Comparison of ENCODE assay signal across 8 mouse cellular contexts in the genomic region with DNA sequence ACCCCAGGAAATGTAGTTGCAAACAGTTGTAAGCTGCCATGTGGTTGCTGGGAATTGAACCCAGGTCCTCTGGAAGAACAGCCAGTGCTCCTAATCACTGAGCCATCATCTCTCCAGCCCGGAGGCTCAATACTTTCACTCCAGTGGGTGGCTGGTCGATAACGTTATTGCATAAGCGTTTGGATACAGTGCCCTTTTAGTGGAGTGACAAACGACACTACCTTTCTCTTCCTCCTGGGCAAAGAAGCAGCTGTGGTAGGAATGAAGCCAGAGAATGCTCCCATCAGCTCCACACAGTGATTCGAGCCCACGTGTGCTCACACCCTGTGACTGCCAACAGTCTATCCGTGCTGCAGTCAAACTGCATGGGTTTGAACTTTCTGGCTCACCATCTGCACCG. TPM values are rescaled to one million over a fixed set of nuclear protein-coding genes. Genes with fewer than 3 reads are reported as not detected.
DNase-seq lines count a peak whose midpoint lies in the region; ATAC-seq and TF ChIP-seq lines count a peak whose summit lies in the region.
"Had no signal": no experiment of that assay in that cellular context is flagged by ENCODE, and none has a peak within 500 bp of the region (broad histone marks: within the 10 kb centered on the region; RNA-seq: fewer than 3 reads in every experiment).

No protein-coding gene starts in this region.

- WGBS in lung, postnatal 0 days = 70% methylated on average over 9 of the region's 9 CpGs
- WGBS in forebrain, embryonic 13.5 days = 75% methylated on average over 9 of the region's 9 CpGs
- 60% methylated on average over 9 of the region's 9 CpGs for WGBS in liver, embryonic 11.5 days

- ATAC-seq in lung, postnatal 0 days = no peak
- no peak for ATAC-seq in forebrain, embryonic 13.5 days
- no peak for ATAC-seq in liver, embryonic 11.5 days (replicated peaks; ENCODE audit: low FRiP score)
- no peak for ATAC-seq in CD4-positive, CD25-positive, alpha-beta regulatory T cell, adult 4 months

- TF ChIP-seq CTCF in lung, postnatal 0 days (IDR thresholded peaks at IDR 0.05) = no peak

- peak overlapping the region; percentile 77 for H3K4me2 ChIP-seq in lung, postnatal 0 days (replicated peaks; ENCODE audit: low read depth, low read length)
- peak overlapping the region; percentile 97 for H3K4me2 ChIP-seq in forebrain, embryonic 13.5 days
- peak overlapping the region; percentile 96 for H3K4me2 ChIP-seq in liver, embryonic 11.5 days

- intact Hi-C loops in left cerebral cortex, postnatal 25 days (cut with DNase I) = no loop called here

- TF ChIP-seq EP300 in lung, postnatal 0 days (IDR thresholded peaks at IDR 0.05) = no peak

- H3K27ac ChIP-seq in lung, postnatal 0 days (ENCODE audit: low read length) = no peak overlapping the region
- H3K27ac ChIP-seq in forebrain, embryonic 13.5 days = no peak overlapping the region
- H3K27ac ChIP-seq in liver, embryonic 11.5 days (ENCODE audit: low read depth, low read length) = no peak overlapping the region

- no peak for DNase-seq in lung, postnatal 0 days (ENCODE audit: low spot score)
- no peak for DNase-seq in lung, postnatal 10 days
- no peak for DNase-seq in liver, embryonic 11.5 days (ENCODE audit: low spot score)
- no peak for DNase-seq in urinary bladder, postnatal 25 days (ENCODE audit: low spot score)
- DNase-seq in left cerebral cortex, postnatal 25 days (ENCODE audit: low spot score in 2 of 2) = no peak
- DNase-seq: kidney, adult 8-10 months had no signal

- H3K36me3 ChIP-seq in lung, postnatal 0 days (ENCODE audit: insufficient read depth, low read length) = peaks cover 16% of the 10 kb centered on the region
- peaks cover 26% of the 10 kb centered on the region for H3K36me3 ChIP-seq in forebrain, embryonic 13.5 days (ENCODE audit: poor library complexity, severe bottlenecking)
- H3K36me3 ChIP-seq in liver, embryonic 11.5 days (ENCODE audit: control insufficient read depth, insufficient read depth, low read length) = peaks cover 18% of the 10 kb centered on the region

- no peak overlapping the region; the same call in 1 of the 2 replicates for H3K9ac ChIP-seq in lung, postnatal 0 days (replicated peaks; ENCODE audit: low read depth)
- H3K9ac ChIP-seq in forebrain, embryonic 13.5 days = peak overlapping the region; percentile 74
- H3K9ac ChIP-seq in liver, embryonic 11.5 days (ENCODE audit: low read depth, low read length) = peak overlapping the region; percentile 69

- H3K27me3 ChIP-seq in lung, postnatal 0 days (replicated peaks; ENCODE audit: insufficient read depth, low read length) = no peaks in the 10 kb centered on the region
- 0 out of 2 replicates have a peak, but pooled peaks cover under 1% of the 10 kb centered on the region for H3K27me3 ChIP-seq in forebrain, embryonic 13.5 days
- H3K27me3 ChIP-seq in liver, embryonic 11.5 days (replicated peaks; ENCODE audit: control insufficient read depth, insufficient read depth, low read length) = peaks cover 2% of the 10 kb centered on the region; the same call in 1 of the 2 replicates

- H3K4me1 ChIP-seq in lung, postnatal 0 days (ENCODE audit: insufficient read depth, low read depth, low read length) = peaks cover 11% of the 10 kb centered on the region; the same call in 1 of the 2 replicates
- peaks cover 32% of the 10 kb centered on the region for H3K4me1 ChIP-seq in forebrain, embryonic 13.5 days
- H3K4me1 ChIP-seq in liver, embryonic 11.5 days (replicated peaks; ENCODE audit: control insufficient read depth, insufficient read depth, low read length) = peaks cover 21% of the 10 kb centered on the region

- no peak overlapping the region for H3K4me3 ChIP-seq in lung, postnatal 0 days (ENCODE audit: low read depth, low read length)
- peak overlapping the region; percentile 58 for H3K4me3 ChIP-seq in forebrain, embryonic 13.5 days
- H3K4me3 ChIP-seq in liver, embryonic 11.5 days (ENCODE audit: low read depth, low read length) = peak overlapping the region; percentile 80

- no peaks in the 10 kb centered on the region for H3K9me3 ChIP-seq in lung, postnatal 0 days (ENCODE audit: low read length)
- H3K9me3 ChIP-seq in forebrain, embryonic 13.5 days (replicated peaks) = no peaks in the 10 kb centered on the region
- no peaks in the 10 kb centered on the region for H3K9me3 ChIP-seq in liver, embryonic 11.5 days (ENCODE audit: control insufficient read depth, low read length)

RNA-seq across cellular contexts. Expression of a gene that starts 1.1 kb away (rescaled TPM):
- polyA plus RNA-seq in lung, postnatal 0 days (2015; fragmentation: Nextera tagmentation; extraction: Ambion mirVana) = 99.5 and 110 TPM in 2 replicates
- 133 and 141 TPM in 2 replicates for polyA plus RNA-seq in forebrain, embryonic 13.5 days (2015; fragmentation: Nextera tagmentation; extraction: Ambion mirVana)
- polyA plus RNA-seq in liver, embryonic 11.5 days (2014; fragmentation: Nextera tagmentation; extraction: Ambion mirVana) = 112 and 121 TPM in 2 replicates
- 100 to 1,000 TPM in 1 of 2 experiments, 10 to 100 TPM in 1; 87.4 to 109 TPM for polyA plus RNA-seq in CD4-positive, CD25-positive, alpha-beta regulatory T cell, adult 4 months (2017; shearing (Covaris generic))
- 10 to 100 TPM; 65.5 to 71.5 TPM for total RNA-seq in left cerebral cortex, postnatal 25 days (2021)

RNA-seq across cellular contexts. Expression of a gene that starts 3.9 kb away (rescaled TPM):
- polyA plus RNA-seq in lung, postnatal 0 days (2015; fragmentation: Nextera tagmentation; extraction: Ambion mirVana) = 0.04 and 0.32 TPM in 2 replicates
- polyA plus RNA-seq in forebrain, embryonic 13.5 days (2015; fragmentation: Nextera tagmentation; extraction: Ambion mirVana) = 1.5 and 1.7 TPM in 2 replicates
- 2.2 and 2.3 TPM in 2 replicates for polyA plus RNA-seq in liver, embryonic 11.5 days (2014; fragmentation: Nextera tagmentation; extraction: Ambion mirVana)
- 10 to 100 TPM; 29.8 to 34.6 TPM for polyA plus RNA-seq in CD4-positive, CD25-positive, alpha-beta regulatory T cell, adult 4 months (2017; shearing (Covaris generic))
- total RNA-seq in left cerebral cortex, postnatal 25 days (2021) = 100 to 1,000 TPM; 678 to 689 TPM

RNA-seq across cellular contexts. Expression of a gene that starts 7.9 kb away (rescaled TPM):
- 358 and 362 TPM in 2 replicates for polyA plus RNA-seq in lung, postnatal 0 days (2015; fragmentation: Nextera tagmentation; extraction: Ambion mirVana)
- polyA plus RNA-seq in forebrain, embryonic 13.5 days (2015; fragmentation: Nextera tagmentation; extraction: Ambion mirVana) = 2,414 and 2,431 TPM in 2 replicates
- polyA plus RNA-seq in liver, embryonic 11.5 days (2014; fragmentation: Nextera tagmentation; extraction: Ambion mirVana) = 1,533 and 1,539 TPM in 2 replicates
- 100 to 1,000 TPM; 294 to 347 TPM for polyA plus RNA-seq in CD4-positive, CD25-positive, alpha-beta regulatory T cell, adult 4 months (2017; shearing (Covaris generic))
- 10 to 100 TPM; 84.9 to 86.2 TPM for total RNA-seq in left cerebral cortex, postnatal 25 days (2021)

RNA-seq across cellular contexts. Expression of a gene that starts 11.2 kb away (rescaled TPM):
- 0.63 and 0.86 TPM in 2 replicates for polyA plus RNA-seq in lung, postnatal 0 days (2015; fragmentation: Nextera tagmentation; extraction: Ambion mirVana)
- 4.0 and 4.5 TPM in 2 replicates for polyA plus RNA-seq in forebrain, embryonic 13.5 days (2015; fragmentation: Nextera tagmentation; extraction: Ambion mirVana)
- polyA plus RNA-seq in liver, embryonic 11.5 days (2014; fragmentation: Nextera tagmentation; extraction: Ambion mirVana) = 0.38 TPM in 2 replicates
- polyA plus RNA-seq in CD4-positive, CD25-positive, alpha-beta regulatory T cell, adult 4 months (2017; shearing (Covaris generic)) = under 1 TPM; 0.19 to 0.73 TPM
- 10 to 100 TPM; 21.7 to 21.8 TPM for total RNA-seq in left cerebral cortex, postnatal 25 days (2021)

RNA-seq across cellular contexts. Expression of a gene that starts 23.2 kb away (rescaled TPM):
- 0.13 TPM in 1 of 2 replicates, not detected in the other for polyA plus RNA-seq in lung, postnatal 0 days (2015; fragmentation: Nextera tagmentation; extraction: Ambion mirVana)
- 0.06 TPM in 1 of 2 replicates, not detected in the other for polyA plus RNA-seq in forebrain, embryonic 13.5 days (2015; fragmentation: Nextera tagmentation; extraction: Ambion mirVana)
- polyA plus RNA-seq in liver, embryonic 11.5 days (2014; fragmentation: Nextera tagmentation; extraction: Ambion mirVana) = not detected in 2 replicates
- polyA plus RNA-seq in CD4-positive, CD25-positive, alpha-beta regulatory T cell, adult 4 months (2017; shearing (Covaris generic)) = under 1 TPM in 1 of 2 experiments, not detected in 1; 0.27 TPM
- 1 to 10 TPM in 1 of 2 experiments, under 1 TPM in 1; 0.57 to 1.1 TPM for total RNA-seq in left cerebral cortex, postnatal 25 days (2021)
